Mouse (Mus musculus) CH12.LX (cell line): ENCODE data around the gene Supv3l1. TPM values are rescaled to one million over a fixed set of nuclear protein-coding genes. Genes with fewer than 3 reads are reported as not detected.

Experiments
- DNase-seq: peaks from one replicate; pipeline ENCODE4 v3.0.0-alpha.2; 2013; ENCODE audit errors: extremely low read depth
- H3K27ac ChIP-seq: 2 replicates; pipeline ENCODE4 v1.5.1; 2012; ENCODE audit warnings: low read depth, mild to moderate bottlenecking, control low read depth, moderate library complexity; ENCODE audit not compliant: insufficient read depth
- H3K27me3 ChIP-seq: replicated peaks from 2 replicates; pipeline ENCODE3; 2012; ENCODE audit warnings: inconsistent platforms
- H3K36me3 ChIP-seq, 2 experiments: replicated peaks in 1 of 2; 2 replicates each; pipeline versions ENCODE3 to v1.6.1; 2012; ENCODE audit warnings: inconsistent platforms in 1 of 2, low read length in 1 of 2, mild to moderate bottlenecking in 1 of 2, mixed read lengths in 1 of 2, moderate library complexity in 1 of 2; ENCODE audit not compliant: control insufficient read depth in 1 of 2, insufficient read depth in 1 of 2
- H3K4me1 ChIP-seq, 2 experiments: 2 replicates each; pipeline ENCODE4 v1.6.1; 2012; ENCODE audit warnings: inconsistent platforms in 1 of 2, moderate library complexity in 1 of 2; ENCODE audit not compliant: insufficient read depth in 2 of 2, control insufficient read depth in 1 of 2
- H3K4me2 ChIP-seq: 2 replicates; pipeline ENCODE4 v1.6.1; 2012; ENCODE audit warnings: low read depth, mild to moderate bottlenecking, control low read depth; ENCODE audit not compliant: poor library complexity, insufficient read depth, severe bottlenecking
- H3K4me3 ChIP-seq, 3 experiments: fragments of 150-350 bp in 1 of 3; sonication (generic) in 1 of 3; replicated peaks in 1 of 3; 2 replicates each; pipeline versions ENCODE3 to v1.5.1; 2011 to 2012; ENCODE audit warnings: low read depth in 2 of 3, low read length in 2 of 3, mild to moderate bottlenecking in 2 of 3, moderate library complexity in 2 of 3, control low read depth in 1 of 3, improper control_type of control experiment in 1 of 3, inconsistent platforms in 1 of 3, mixed read lengths in 1 of 3; ENCODE audit not compliant: poor library complexity in 1 of 3
- H3K79me2 ChIP-seq: replicated peaks from 2 replicates; pipeline ENCODE4 v1.6.1; 2012; ENCODE audit warnings: mild to moderate bottlenecking, moderate library complexity; ENCODE audit not compliant: control insufficient read depth, poor library complexity, insufficient read depth, severe bottlenecking; ENCODE audit errors: extremely low read depth
- H3K9ac ChIP-seq: 2 replicates; pipeline ENCODE4 v1.6.1; 2012; ENCODE audit warnings: low read depth, mild to moderate bottlenecking, control low read depth, moderate library complexity; ENCODE audit not compliant: insufficient read depth
- H3K9me3 ChIP-seq: replicated peaks from 2 replicates; pipeline ENCODE3; 2012; ENCODE audit warnings: low read length, inconsistent platforms, mixed read lengths
- CHD1 ChIP-seq: IDR thresholded peaks from 2 replicates; pipeline ENCODE4 v1.6.1; 2012; ENCODE audit warnings: low read depth, low read length, improper control_type of control experiment, inconsistent platforms
- CTCF ChIP-seq, 2 experiments: IDR thresholded peaks in 1 of 2; conservative IDR thresholded peaks in 1 of 2; 2 replicates each; pipeline ENCODE4 v1.5.1; 2011 to 2012; ENCODE audit warnings: low read depth in 2 of 2, low read length in 2 of 2, improper control_type of control experiment in 1 of 2, inconsistent platforms in 1 of 2, mild to moderate bottlenecking in 1 of 2, moderate library complexity in 1 of 2
- E2F4 ChIP-seq: IDR thresholded peaks from 2 replicates; pipeline ENCODE4 v1.6.1; 2011; ENCODE audit warnings: low read depth, low read length, improper control_type of control experiment; ENCODE audit not compliant: insufficient replicate concordance
- ETS1 ChIP-seq: conservative IDR thresholded peaks from 2 replicates; pipeline ENCODE4 v1.6.1; 2012; ENCODE audit warnings: low read depth, mild to moderate bottlenecking, inconsistent platforms, low read length, improper control_type of control experiment, moderate library complexity
- GABPA ChIP-seq: IDR thresholded peaks from 2 replicates; pipeline ENCODE4 v1.6.1; 2012; ENCODE audit warnings: low read depth, low read length, improper control_type of control experiment, inconsistent platforms; ENCODE audit not compliant: insufficient replicate concordance
- MAZ ChIP-seq: IDR thresholded peaks from 2 replicates; pipeline ENCODE4 v1.6.1; 2012; ENCODE audit warnings: low read depth, mild to moderate bottlenecking, inconsistent platforms, low read length, improper control_type of control experiment, moderate library complexity
- MYC ChIP-seq: IDR thresholded peaks from 2 replicates; pipeline ENCODE4 v1.6.1; 2011; ENCODE audit warnings: low read depth, mild to moderate bottlenecking, improper control_type of control experiment, low read length
- NRF1 ChIP-seq: IDR thresholded peaks from 2 replicates; pipeline ENCODE4 v1.6.1; 2014; ENCODE audit warnings: low read depth, mild to moderate bottlenecking, inconsistent platforms, low read length, improper control_type of control experiment, moderate library complexity
- POLR2AphosphoS2 ChIP-seq: IDR thresholded peaks from 2 replicates; pipeline ENCODE4 v1.6.1; 2011; ENCODE audit warnings: low read depth, low read length, improper control_type of control experiment
- RAD21 ChIP-seq: IDR thresholded peaks from 2 replicates; pipeline ENCODE4 v1.6.1; 2011; ENCODE audit warnings: low read depth, mild to moderate bottlenecking, low read length, improper control_type of control experiment, moderate library complexity
- RCOR1 ChIP-seq: conservative IDR thresholded peaks from 2 replicates; pipeline ENCODE4 v1.6.1; 2012; ENCODE audit warnings: low read depth, mild to moderate bottlenecking, inconsistent platforms, low read length, improper control_type of control experiment
- SMC3 ChIP-seq: IDR thresholded peaks from 2 replicates; pipeline ENCODE4 v1.6.1; 2011; ENCODE audit warnings: low read depth, low read length, improper control_type of control experiment
- TBP ChIP-seq: conservative IDR thresholded peaks from 2 replicates; pipeline ENCODE4 v1.6.1; 2011; ENCODE audit warnings: low read depth, low read length, improper control_type of control experiment
- TCF12 ChIP-seq: IDR thresholded peaks from 2 replicates; pipeline ENCODE4 v1.6.1; 2014; ENCODE audit warnings: low read depth, mild to moderate bottlenecking, inconsistent platforms, low read length, improper control_type of control experiment
- UBTF ChIP-seq: IDR thresholded peaks from 2 replicates; pipeline ENCODE4 v1.6.1; 2012; ENCODE audit warnings: low read depth, mild to moderate bottlenecking, inconsistent platforms, low read length, improper control_type of control experiment, moderate library complexity
- ZC3H11A ChIP-seq: IDR thresholded peaks from 2 replicates; pipeline ENCODE4 v1.6.1; 2012; ENCODE audit warnings: low read depth, mild to moderate bottlenecking, inconsistent platforms, low read length, improper control_type of control experiment
- ZKSCAN1 ChIP-seq: IDR thresholded peaks from 2 replicates; pipeline ENCODE4 v1.6.1; 2012; ENCODE audit warnings: low read depth, inconsistent platforms, low read length, improper control_type of control experiment, borderline replicate concordance
- ZMIZ1 ChIP-seq: IDR thresholded peaks from 2 replicates; pipeline ENCODE4 v1.6.1; 2012; ENCODE audit warnings: low read depth, mild to moderate bottlenecking, inconsistent platforms, low read length, improper control_type of control experiment
- dilution Hi-C: fragments of 300-500 bp; cut with MboI; formaldehyde crosslinking; loops from 2 replicates; pipeline ENCODE4 v1.14.3; 2020; ENCODE audit warnings: low sequenced_read_pairs; ENCODE audit not compliant: extremely low pct_unique_long_range_greater_than_20kb, extremely low pct_ligation_motif_present
- in situ Hi-C: fragments of 300-500 bp; cut with MboI; formaldehyde crosslinking; loops from 3 replicates; pipeline ENCODE4 v1.14.3; 2019; ENCODE audit warnings: low sequenced_read_pairs, low pct_ligation_motif_present, low pct_unique_long_range_greater_than_20kb, mixed read lengths
- polyA plus RNA-seq: library from polyadenylated mRNA; unstranded; fragments of >175 nt; gene quantifications from 2 replicates; pipeline ENCODE4 v1.2.1, GENCODE M21; 2012; ENCODE audit warnings: low read depth; ENCODE audit not compliant: insufficient read length
- total RNA-seq, 2 experiments: library from RNA; depleted of rRNA; stranded (reverse); fragments of 300-350 nt in 1 of 2; fragments of >200 nt in 1 of 2; gene quantifications; 2 replicates each; pipeline ENCODE4 v1.2.3; 2012 to 2014

Gene Supv3l1
- total and polyA plus RNA-seq, 3 experiments, result 41.5 to 69.3 (median 62.0) TPM

DNA sequence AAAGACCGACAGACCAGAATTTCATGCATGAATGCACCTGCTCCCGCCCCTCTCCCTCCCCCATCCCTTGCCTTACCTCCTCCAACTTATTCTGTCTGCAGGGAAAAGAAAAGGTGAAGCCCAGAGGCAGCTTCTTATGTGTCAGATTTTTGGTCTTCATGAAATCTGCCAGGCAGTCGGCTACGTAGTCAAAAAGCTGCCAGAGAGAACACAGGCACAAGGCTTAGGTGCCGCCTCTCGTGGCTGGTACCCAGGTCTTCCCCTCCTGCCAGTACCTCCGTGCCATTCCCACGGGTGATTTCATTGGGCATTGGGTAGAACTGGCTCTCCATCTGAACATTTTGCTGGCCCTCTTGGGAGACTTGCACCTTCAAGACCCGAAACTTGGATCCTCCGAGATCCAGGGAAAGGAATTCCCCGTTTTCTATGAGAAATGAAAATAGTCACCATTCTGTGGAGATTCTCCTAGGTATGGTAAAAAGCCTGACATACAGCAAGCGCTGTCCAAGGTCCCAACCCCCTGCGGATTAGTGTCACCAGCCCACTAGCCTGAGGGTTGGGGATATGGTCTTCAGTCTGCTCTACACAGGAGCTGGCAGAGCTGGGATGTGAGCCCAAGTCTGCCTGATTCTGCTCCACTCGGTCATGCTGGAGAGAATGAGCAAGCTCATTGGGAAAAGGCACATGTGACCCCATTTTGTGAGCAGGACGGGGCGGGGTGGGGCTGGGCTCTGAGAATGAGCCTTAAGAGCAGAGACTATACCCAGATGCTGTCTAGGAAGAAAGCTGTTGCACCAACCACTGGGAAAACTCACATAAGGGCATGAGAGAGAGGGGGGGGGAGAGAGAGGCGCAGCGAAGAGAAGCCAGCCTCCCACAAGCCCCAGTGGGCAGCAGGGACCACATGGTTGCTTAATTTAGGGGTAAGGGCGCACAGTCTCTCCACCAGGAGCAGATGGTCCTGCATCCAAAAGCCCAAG, 37.8 kb downstream of the Supv3l1 start:
- no peaks in the 10 kb centered on the region for H3K9me3 ChIP-seq
- H3K27ac ChIP-seq, result no peak overlapping the region
- TF ChIP-seq UBTF, result no peak
- TF ChIP-seq TCF12, result no peak
- no peak for TF ChIP-seq MYC
- TF ChIP-seq MAZ, result no peak
- TF ChIP-seq NRF1, result no peak
- no peak for TF ChIP-seq ZKSCAN1
- no peak for TF ChIP-seq ZMIZ1
- TF ChIP-seq GABPA, result no peak
- TF ChIP-seq CHD1, result no peak
- TF ChIP-seq E2F4, result no peak
- TF ChIP-seq POLR2AphosphoS2, result no peak
- no peak for TF ChIP-seq TBP
- TF ChIP-seq ETS1, result no peak
- dilution Hi-C loops (no loop called here), in situ Hi-C loops (no loop called here)
- no peak overlapping the region for H3K4me3 ChIP-seq
- no peaks in the 10 kb centered on the region for H3K79me2 ChIP-seq
- DNase-seq, result no peak
- peaks cover 77% of the 10 kb centered on the region for H3K27me3 ChIP-seq
- H3K4me2 ChIP-seq, result peak overlapping the region; percentile 10
- H3K4me1 ChIP-seq, result peaks cover 0 to 5% of the 10 kb centered on the region in 2 experiments; a peak in 2 of 4 replicates
- no peaks in the 10 kb centered on the region for H3K36me3 ChIP-seq
- no peak overlapping the region for H3K9ac ChIP-seq

- Histone ChIP-seq H3K4me3 (no peak overlapping the region), H3K9me3 (no peaks in the 10 kb centered on the region), H3K79me2 (no peaks in the 10 kb centered on the region), H3K9ac (no peak overlapping the region), H3K4me2 (peak overlapping the region; percentile 10), H3K27ac (no peak overlapping the region), H3K4me1 (peaks cover 0 to 5% of the 10 kb centered on the region in 2 experiments; a peak in 2 of 4 replicates), H3K27me3 (peaks cover 76% of the 10 kb centered on the region), H3K36me3 (no peaks in the 10 kb centered on the region)
- TF ChIP-seq CTCF (conservative IDR thresholded peaks at IDR 0.05 in 1 of 2, IDR thresholded peaks at IDR 0.05 in 1 of 2; ENCODE audit: low read depth in 2 of 2, low read length in 2 of 2) (peak; percentile 72 to 93), RAD21 (peak; percentile 80), SMC3 (peak; percentile 87), RCOR1 (no peak), ZC3H11A (peak; percentile 33; the same call in 1 of the 2 replicates), NRF1 (0 out of 2 replicates have a peak, but pooled peaks have one; percentile 2)
- in situ Hi-C loops (no loop called here), dilution Hi-C loops (no loop called here)
- peak; percentile 65 for DNase-seq
Observed at GRCm38 (mm10) chr10:62410943-62411342, 38.6 kb downstream of the Supv3l1 start.
